Comparison of ENCODE assay signal across 14 mouse cellular contexts in the genomic region with DNA sequence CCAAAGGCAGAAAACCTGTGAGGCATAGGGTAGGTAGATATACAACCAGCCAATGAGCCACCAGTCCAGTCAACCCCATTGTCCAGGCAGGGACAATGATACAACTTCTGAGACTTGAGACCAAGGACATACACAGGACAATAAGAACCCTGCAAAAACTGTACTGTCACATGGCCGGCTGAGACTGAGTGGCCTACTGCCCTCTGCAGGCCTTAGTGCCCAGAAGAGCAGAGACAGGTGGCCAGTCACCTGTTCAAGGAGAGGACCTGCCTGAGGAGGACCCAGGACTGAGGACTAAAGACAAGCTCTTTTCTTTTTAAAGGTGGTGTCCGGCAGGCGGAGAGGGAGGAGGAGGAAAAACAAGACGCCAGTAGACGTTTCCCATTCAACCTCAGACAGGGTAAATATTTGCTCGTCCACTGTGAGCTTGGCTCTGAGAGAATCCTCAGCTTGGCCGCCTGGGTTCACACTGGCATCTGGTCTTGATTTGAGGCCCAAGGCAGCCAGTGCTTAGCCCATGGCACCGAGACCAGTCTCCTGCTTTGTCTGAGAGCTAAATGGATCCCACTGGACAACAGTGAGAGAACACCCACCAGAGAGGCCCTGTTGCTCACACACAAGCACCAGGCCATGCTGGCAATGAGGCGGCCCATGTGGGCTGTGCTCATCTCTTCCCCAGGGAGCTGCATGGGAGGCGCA. TPM values are rescaled to one million over a fixed set of nuclear protein-coding genes. Genes with fewer than 3 reads are reported as not detected.
DNase-seq lines count a peak whose midpoint lies in the region; ATAC-seq and TF ChIP-seq lines count a peak whose summit lies in the region.
"Had no signal": no experiment of that assay in that cellular context is flagged by ENCODE, and none has a peak within 500 bp of the region (broad histone marks: within the 10 kb centered on the region; RNA-seq: fewer than 3 reads in every experiment).

No protein-coding gene starts in this region.

- 63% methylated on average over 10 of the region's 10 CpGs for WGBS in hindbrain, embryonic 10.5 days
- WGBS in hindbrain, embryonic 13.5 days = 78% methylated on average over 10 of the region's 10 CpGs
- WGBS in stomach, embryonic 16.5 days = 70% methylated on average over 10 of the region's 10 CpGs
- WGBS in kidney, embryonic 16.5 days = 75% methylated on average over 10 of the region's 10 CpGs

- DNase-seq in hindbrain, embryonic 10.5 days (ENCODE audit: low spot score) = no peak
- DNase-seq in lung, postnatal 36 days = peak; percentile 46
- no peak for DNase-seq in lung, postnatal 14 days
- no peak for DNase-seq in thymus, postnatal 14 days
- DNase-seq: adrenal gland, postnatal 14 days; cerebellum, adult 11-12 months had no signal

- 0 out of 2 replicates have a peak overlapping the region, but pooled peaks have one; percentile 13 for H3K27ac ChIP-seq in hindbrain, embryonic 10.5 days
- no peak overlapping the region for H3K27ac ChIP-seq in hindbrain, embryonic 13.5 days
- peak overlapping the region; percentile 80 for H3K27ac ChIP-seq in embryonic fibroblast, embryonic 13.5 days (ENCODE audit: insufficient read depth, low read length)
- H3K27ac ChIP-seq in stomach, embryonic 16.5 days (ENCODE audit: low read length) = no peak overlapping the region; the same call in 1 of the 2 replicates
- no peak overlapping the region for H3K27ac ChIP-seq in kidney, embryonic 16.5 days (ENCODE audit: low read length)
- H3K27ac ChIP-seq: liver, embryonic 15.5 days; midbrain, embryonic 13.5 days had no signal

- no peaks in the 10 kb centered on the region for H3K27me3 ChIP-seq in hindbrain, embryonic 10.5 days (ENCODE audit: insufficient read depth, poor library complexity, severe bottlenecking)
- H3K27me3 ChIP-seq in hindbrain, embryonic 13.5 days = peaks cover 4% of the 10 kb centered on the region; the same call in 1 of the 2 replicates
- H3K27me3 ChIP-seq in stomach, embryonic 16.5 days (ENCODE audit: control insufficient read depth, insufficient read depth, low read length) = no peaks in the 10 kb centered on the region
- no peaks in the 10 kb centered on the region for H3K27me3 ChIP-seq in kidney, embryonic 16.5 days (ENCODE audit: insufficient read depth, low read length)
- H3K27me3 ChIP-seq: embryonic facial prominence, embryonic 13.5 days; heart, embryonic 15.5 days; liver, embryonic 15.5 days; midbrain, embryonic 13.5 days had no signal

- H3K9ac ChIP-seq in hindbrain, embryonic 13.5 days = no peak overlapping the region
- no peak overlapping the region for H3K9ac ChIP-seq in stomach, embryonic 16.5 days (ENCODE audit: low read length)
- H3K9ac ChIP-seq in kidney, embryonic 16.5 days (replicated peaks; ENCODE audit: low read length) = no peak overlapping the region
- H3K9ac ChIP-seq: embryonic facial prominence, embryonic 13.5 days; heart, embryonic 15.5 days; liver, embryonic 15.5 days; midbrain, embryonic 13.5 days had no signal

- H3K4me3 ChIP-seq in hindbrain, embryonic 10.5 days = no peak overlapping the region
- H3K4me3 ChIP-seq in hindbrain, embryonic 13.5 days = no peak overlapping the region
- no peak overlapping the region for H3K4me3 ChIP-seq in embryonic fibroblast, embryonic 13.5 days (ENCODE audit: insufficient read depth, low read length)
- no peak overlapping the region for H3K4me3 ChIP-seq in stomach, embryonic 16.5 days (replicated peaks; ENCODE audit: low read length)
- H3K4me3 ChIP-seq in kidney, embryonic 16.5 days (ENCODE audit: low read length) = no peak overlapping the region
- H3K4me3 ChIP-seq: embryonic facial prominence, embryonic 13.5 days; heart, embryonic 15.5 days; liver, embryonic 15.5 days; midbrain, embryonic 13.5 days had no signal

- no peak for TF ChIP-seq POLR2A in embryonic fibroblast, embryonic 13.5 days (IDR thresholded peaks at IDR 0.05; ENCODE audit: low read depth, low read length)

- H3K4me2 ChIP-seq in hindbrain, embryonic 13.5 days = no peak overlapping the region
- no peak overlapping the region for H3K4me2 ChIP-seq in stomach, embryonic 16.5 days (ENCODE audit: low read depth, low read length)
- H3K4me2 ChIP-seq in kidney, embryonic 16.5 days (replicated peaks; ENCODE audit: low read depth, low read length) = no peak overlapping the region
- H3K4me2 ChIP-seq: embryonic facial prominence, embryonic 13.5 days; heart, embryonic 15.5 days; liver, embryonic 15.5 days; midbrain, embryonic 13.5 days had no signal

- H3K36me3 ChIP-seq in hindbrain, embryonic 10.5 days = 0 out of 2 replicates have a peak, but pooled peaks cover 4% of the 10 kb centered on the region
- H3K36me3 ChIP-seq in hindbrain, embryonic 13.5 days = no peaks in the 10 kb centered on the region
- H3K36me3 ChIP-seq in stomach, embryonic 16.5 days (ENCODE audit: control insufficient read depth, insufficient read depth, low read length) = no peaks in the 10 kb centered on the region
- no peaks in the 10 kb centered on the region for H3K36me3 ChIP-seq in kidney, embryonic 16.5 days (ENCODE audit: insufficient read depth, low read length)
- H3K36me3 ChIP-seq: embryonic facial prominence, embryonic 13.5 days; heart, embryonic 15.5 days; liver, embryonic 15.5 days; midbrain, embryonic 13.5 days had no signal

- ATAC-seq in hindbrain, embryonic 13.5 days (ENCODE audit: low FRiP score) = no peak
- 0 out of 2 replicates have a peak, but pooled peaks have one; percentile 33 for ATAC-seq in stomach, embryonic 16.5 days (ENCODE audit: insufficient read depth, low FRiP score)
- ATAC-seq in kidney, embryonic 16.5 days (ENCODE audit: low FRiP score, low TSS enrichment) = no peak
- ATAC-seq: midbrain, embryonic 13.5 days had no signal

- peak; percentile 9; the same call in 1 of the 2 replicates for TF ChIP-seq CTCF in embryonic fibroblast, embryonic 13.5 days (IDR thresholded peaks at IDR 0.05; ENCODE audit: borderline replicate concordance, insufficient read depth, low read length)

- H3K4me1 ChIP-seq in hindbrain, embryonic 10.5 days (replicated peaks) = peaks cover 81% of the 10 kb centered on the region
- peaks cover 51% of the 10 kb centered on the region for H3K4me1 ChIP-seq in hindbrain, embryonic 13.5 days (replicated peaks)
- H3K4me1 ChIP-seq in embryonic fibroblast, embryonic 13.5 days (ENCODE audit: control insufficient read depth, insufficient read depth, low read length) = peaks cover 42% of the 10 kb centered on the region
- H3K4me1 ChIP-seq in stomach, embryonic 16.5 days (ENCODE audit: control insufficient read depth, insufficient read depth, low read length) = peaks cover 45% of the 10 kb centered on the region
- peaks cover 76% of the 10 kb centered on the region for H3K4me1 ChIP-seq in kidney, embryonic 16.5 days (ENCODE audit: insufficient read depth, low read length)

- H3K9me3 ChIP-seq in hindbrain, embryonic 10.5 days = no peaks in the 10 kb centered on the region
- no peaks in the 10 kb centered on the region for H3K9me3 ChIP-seq in hindbrain, embryonic 13.5 days
- no peaks in the 10 kb centered on the region for H3K9me3 ChIP-seq in stomach, embryonic 16.5 days (replicated peaks; ENCODE audit: control insufficient read depth, low read length)
- no peaks in the 10 kb centered on the region for H3K9me3 ChIP-seq in kidney, embryonic 16.5 days (ENCODE audit: low read length)
- H3K9me3 ChIP-seq: embryonic facial prominence, embryonic 13.5 days; heart, embryonic 15.5 days; liver, embryonic 15.5 days; midbrain, embryonic 13.5 days had no signal

RNA-seq across cellular contexts. Expression of a gene that starts 56.4 kb away (rescaled TPM):
- 24.2 TPM in 2 replicates for polyA plus RNA-seq in hindbrain, embryonic 10.5 days (2016; fragmentation: Nextera tagmentation; extraction: Ambion mirVana)
- 11.9 and 12.0 TPM in 2 replicates for polyA plus RNA-seq in hindbrain, embryonic 13.5 days (2015; fragmentation: Nextera tagmentation; extraction: Ambion mirVana)
- polyA plus RNA-seq in embryonic fibroblast, embryonic 13.5 days (2011; ENCODE audit: insufficient read length, low read depth, missing spikeins) = 49.5 and 52.4 TPM in 2 replicates
- 14.6 and 15.1 TPM in 2 replicates for polyA plus RNA-seq in stomach, embryonic 16.5 days (2015; fragmentation: Nextera tagmentation; extraction: Ambion mirVana)
- 27.8 and 27.9 TPM in 2 replicates for polyA plus RNA-seq in kidney, embryonic 16.5 days (2015; fragmentation: Nextera tagmentation; extraction: Ambion mirVana)

Comparison
In these comparisons a context has a peak if more than half of its experiments do, and no peak if none do; other contexts are left out.
1. H3K27ac ChIP-seq: peak in hindbrain, embryonic 10.5 days (single experiment) and embryonic fibroblast, embryonic 13.5 days (single experiment); none in hindbrain, embryonic 13.5 days (single experiment), stomach, embryonic 16.5 days (single experiment) and kidney, embryonic 16.5 days (single experiment).